Mouse (Mus musculus) CH12.LX (cell line): ENCODE measurements around the gene Tmem178b. TPM values are rescaled to one million over a fixed set of nuclear protein-coding genes. Genes with fewer than 3 reads are reported as not detected.

ENCODE experiments used
- DNase-seq: peaks from one replicate; pipeline ENCODE4 v3.0.0-alpha.2; 2013; ENCODE audit errors: extremely low read depth
- H3K27ac ChIP-seq: 2 replicates; pipeline ENCODE4 v1.5.1; 2012; ENCODE audit warnings: low read depth, mild to moderate bottlenecking, control low read depth, moderate library complexity; ENCODE audit not compliant: insufficient read depth
- H3K27me3 ChIP-seq: replicated peaks from 2 replicates; pipeline ENCODE3; 2012; ENCODE audit warnings: inconsistent platforms
- H3K36me3 ChIP-seq, 2 experiments: replicated peaks in 1 of 2; 2 replicates each; pipeline versions ENCODE3 to v1.6.1; 2012; ENCODE audit warnings: inconsistent platforms in 1 of 2, low read length in 1 of 2, mild to moderate bottlenecking in 1 of 2, mixed read lengths in 1 of 2, moderate library complexity in 1 of 2; ENCODE audit not compliant: control insufficient read depth in 1 of 2, insufficient read depth in 1 of 2
- H3K4me1 ChIP-seq, 2 experiments: 2 replicates each; pipeline ENCODE4 v1.6.1; 2012; ENCODE audit warnings: inconsistent platforms in 1 of 2, moderate library complexity in 1 of 2; ENCODE audit not compliant: insufficient read depth in 2 of 2, control insufficient read depth in 1 of 2
- H3K4me2 ChIP-seq: 2 replicates; pipeline ENCODE4 v1.6.1; 2012; ENCODE audit warnings: low read depth, mild to moderate bottlenecking, control low read depth; ENCODE audit not compliant: poor library complexity, insufficient read depth, severe bottlenecking
- H3K4me3 ChIP-seq, 3 experiments: fragments of 150-350 bp in 1 of 3; sonication (generic) in 1 of 3; replicated peaks in 1 of 3; 2 replicates each; pipeline versions ENCODE3 to v1.5.1; 2011 to 2012; ENCODE audit warnings: low read depth in 2 of 3, low read length in 2 of 3, mild to moderate bottlenecking in 2 of 3, moderate library complexity in 2 of 3, control low read depth in 1 of 3, improper control_type of control experiment in 1 of 3, inconsistent platforms in 1 of 3, mixed read lengths in 1 of 3; ENCODE audit not compliant: poor library complexity in 1 of 3
- H3K79me2 ChIP-seq: replicated peaks from 2 replicates; pipeline ENCODE4 v1.6.1; 2012; ENCODE audit warnings: mild to moderate bottlenecking, moderate library complexity; ENCODE audit not compliant: control insufficient read depth, poor library complexity, insufficient read depth, severe bottlenecking; ENCODE audit errors: extremely low read depth
- H3K9ac ChIP-seq: 2 replicates; pipeline ENCODE4 v1.6.1; 2012; ENCODE audit warnings: low read depth, mild to moderate bottlenecking, control low read depth, moderate library complexity; ENCODE audit not compliant: insufficient read depth
- H3K9me3 ChIP-seq: replicated peaks from 2 replicates; pipeline ENCODE3; 2012; ENCODE audit warnings: low read length, inconsistent platforms, mixed read lengths
- BHLHE40 ChIP-seq: IDR thresholded peaks from 2 replicates; pipeline ENCODE4 v1.6.1; 2011; ENCODE audit warnings: mild to moderate bottlenecking, low read depth, low read length, improper control_type of control experiment
- CHD2 ChIP-seq: IDR thresholded peaks from 2 replicates; pipeline ENCODE4 v1.6.1; 2011; ENCODE audit warnings: low read length, improper control_type of control experiment
- ELF1 ChIP-seq: IDR thresholded peaks from 2 replicates; pipeline ENCODE4 v1.6.1; 2014; ENCODE audit warnings: low read depth, mild to moderate bottlenecking, inconsistent platforms, low read length, improper control_type of control experiment
- GABPA ChIP-seq: IDR thresholded peaks from 2 replicates; pipeline ENCODE4 v1.6.1; 2012; ENCODE audit warnings: low read depth, low read length, improper control_type of control experiment, inconsistent platforms; ENCODE audit not compliant: insufficient replicate concordance
- IRF4 ChIP-seq: IDR thresholded peaks from 2 replicates; pipeline ENCODE4 v1.6.1; 2014; ENCODE audit warnings: low read depth, mild to moderate bottlenecking, inconsistent platforms, low read length, improper control_type of control experiment
- JUND ChIP-seq: conservative IDR thresholded peaks from 2 replicates; pipeline ENCODE4 v1.6.1; 2011; ENCODE audit warnings: low read depth, low read length, improper control_type of control experiment
- MAX ChIP-seq: IDR thresholded peaks from 2 replicates; pipeline ENCODE4 v1.6.1; 2011; ENCODE audit warnings: low read length, improper control_type of control experiment
- MAZ ChIP-seq: IDR thresholded peaks from 2 replicates; pipeline ENCODE4 v1.6.1; 2012; ENCODE audit warnings: low read depth, mild to moderate bottlenecking, inconsistent platforms, low read length, improper control_type of control experiment, moderate library complexity
- NELFE ChIP-seq: IDR thresholded peaks from 2 replicates; pipeline ENCODE4 v1.6.1; 2011; ENCODE audit warnings: low read depth, low read length, improper control_type of control experiment
- NRF1 ChIP-seq: IDR thresholded peaks from 2 replicates; pipeline ENCODE4 v1.6.1; 2014; ENCODE audit warnings: low read depth, mild to moderate bottlenecking, inconsistent platforms, low read length, improper control_type of control experiment, moderate library complexity
- PAX5 ChIP-seq: IDR thresholded peaks from 2 replicates; pipeline ENCODE4 v1.6.1; 2012; ENCODE audit warnings: low read length, inconsistent platforms, mixed read lengths
- POLR2AphosphoS2 ChIP-seq: IDR thresholded peaks from 2 replicates; pipeline ENCODE4 v1.6.1; 2011; ENCODE audit warnings: low read depth, low read length, improper control_type of control experiment
- SMC3 ChIP-seq: IDR thresholded peaks from 2 replicates; pipeline ENCODE4 v1.6.1; 2011; ENCODE audit warnings: low read depth, low read length, improper control_type of control experiment
- TBP ChIP-seq: conservative IDR thresholded peaks from 2 replicates; pipeline ENCODE4 v1.6.1; 2011; ENCODE audit warnings: low read depth, low read length, improper control_type of control experiment
- UBTF ChIP-seq: IDR thresholded peaks from 2 replicates; pipeline ENCODE4 v1.6.1; 2012; ENCODE audit warnings: low read depth, mild to moderate bottlenecking, inconsistent platforms, low read length, improper control_type of control experiment, moderate library complexity
- USF1 ChIP-seq: IDR thresholded peaks from 2 replicates; pipeline ENCODE4 v1.6.1; 2014; ENCODE audit warnings: low read depth, mild to moderate bottlenecking, inconsistent platforms, low read length, improper control_type of control experiment
- USF2 ChIP-seq: conservative IDR thresholded peaks from 2 replicates; pipeline ENCODE4 v1.6.1; 2011; ENCODE audit warnings: low read depth, low read length, improper control_type of control experiment
- ZMIZ1 ChIP-seq: IDR thresholded peaks from 2 replicates; pipeline ENCODE4 v1.6.1; 2012; ENCODE audit warnings: low read depth, mild to moderate bottlenecking, inconsistent platforms, low read length, improper control_type of control experiment
- dilution Hi-C: fragments of 300-500 bp; cut with MboI; formaldehyde crosslinking; loops from 2 replicates; pipeline ENCODE4 v1.14.3; 2020; ENCODE audit warnings: low sequenced_read_pairs; ENCODE audit not compliant: extremely low pct_unique_long_range_greater_than_20kb, extremely low pct_ligation_motif_present
- in situ Hi-C: fragments of 300-500 bp; cut with MboI; formaldehyde crosslinking; loops from 3 replicates; pipeline ENCODE4 v1.14.3; 2019; ENCODE audit warnings: low sequenced_read_pairs, low pct_ligation_motif_present, low pct_unique_long_range_greater_than_20kb, mixed read lengths
- polyA plus RNA-seq: library from polyadenylated mRNA; unstranded; fragments of >175 nt; gene quantifications from 2 replicates; pipeline ENCODE4 v1.2.1, GENCODE M21; 2012; ENCODE audit warnings: low read depth; ENCODE audit not compliant: insufficient read length
- total RNA-seq, 2 experiments: library from RNA; depleted of rRNA; stranded (reverse); fragments of 300-350 nt in 1 of 2; fragments of >200 nt in 1 of 2; gene quantifications; 2 replicates each; pipeline ENCODE4 v1.2.3; 2012 to 2014

The Tmem178b gene
- total and polyA plus RNA-seq, 3 experiments: not detected

- Histone ChIP-seq H3K79me2 (no peaks in the 10 kb centered on the region), H3K4me1 (no peaks in the 10 kb centered on the region), H3K27ac (no peak overlapping the region), H3K27me3 (no peaks in the 10 kb centered on the region), H3K9ac (no peak overlapping the region), H3K36me3 (no peaks in the 10 kb centered on the region), H3K4me3 (no peak overlapping the region), H3K4me2 (no peak overlapping the region), H3K9me3 (no peaks in the 10 kb centered on the region)
- dilution Hi-C loops: no loop called here
- in situ Hi-C loops: no loop called here
- TF ChIP-seq ZMIZ1 (no peak), ELF1 (no peak), IRF4 (no peak), UBTF (no peak), SMC3 (no peak), NELFE (no peak), POLR2AphosphoS2 (no peak), MAX (no peak)
- no peak for DNase-seq
Measured at GRCm38 (mm10) chr6:40121494-40121893, 248.4 kb downstream of the Tmem178b start.

- no peaks in the 10 kb centered on the region for H3K27me3 ChIP-seq
- no peaks in the 10 kb centered on the region for H3K36me3 ChIP-seq
- H3K4me3 ChIP-seq: no peak overlapping the region
- dilution Hi-C loops (no loop called here), in situ Hi-C loops (no loop called here)
- H3K4me1 ChIP-seq: no peaks in the 10 kb centered on the region
- no peak overlapping the region for H3K27ac ChIP-seq
- no peak overlapping the region for H3K4me2 ChIP-seq
- TF ChIP-seq CHD2 (no peak), USF1 (no peak), GABPA (no peak), PAX5 (no peak), NRF1 (no peak), JUND (no peak), IRF4 (no peak), NELFE (no peak), BHLHE40 (no peak), SMC3 (no peak), MAZ (no peak), USF2 (no peak), TBP (no peak), ZMIZ1 (no peak)
- H3K79me2 ChIP-seq: no peaks in the 10 kb centered on the region
- no peak overlapping the region for H3K9ac ChIP-seq
- no peak for DNase-seq
- H3K9me3 ChIP-seq: no peaks in the 10 kb centered on the region
Measured at GRCm38 (mm10) chr6:40123070-40123690, 250.1 kb downstream of the Tmem178b start.
